Mouse (Mus musculus): ENCODE data around the gene Gm11985. TPM values are rescaled to one million over a fixed set of nuclear protein-coding genes. Genes with fewer than 3 reads are reported as not detected.
A peak's percentile ranks its signal among the peaks of the same experiment; 100 is the strongest.

Gene Gm11985
- polyA plus RNA-seq, 1 experiment from 2014 or later: not detected

GRCm38 (mm10) chr11:7173664-7174063, 14.7 kb downstream of the Gm11985 start:
- Histone ChIP-seq H3K4me3 (ENCODE audit: low read length) (no peak overlapping the region), H3K36me3 (ENCODE audit: control insufficient read depth, insufficient read depth, low read length) (no peaks in the 10 kb centered on the region), H3K9ac (ENCODE audit: low read depth, low read length) (no peak overlapping the region), H3K27me3 (replicated peaks; ENCODE audit: control insufficient read depth, insufficient read depth, low read length) (no peaks in the 10 kb centered on the region), H3K9me3 (ENCODE audit: control insufficient read depth, low read length) (no peaks in the 10 kb centered on the region), H3K4me1 (ENCODE audit: control insufficient read depth, insufficient read depth, low read depth, low read length) (no peaks in the 10 kb centered on the region), H3K27ac (ENCODE audit: low read depth, low read length) (no peak overlapping the region), H3K4me2 (ENCODE audit: low read length) (no peak overlapping the region)
- 83% methylated on average over 6 of the region's 6 CpGs for WGBS
- ATAC-seq: no peak

GRCm38 (mm10) chr11:7169645-7170044, 18.7 kb downstream of the Gm11985 start:
- Histone ChIP-seq H3K27me3 (replicated peaks; ENCODE audit: control insufficient read depth, insufficient read depth, low read length) (no peaks in the 10 kb centered on the region), H3K4me2 (ENCODE audit: low read length) (no peak overlapping the region), H3K4me1 (ENCODE audit: control insufficient read depth, insufficient read depth, low read depth, low read length) (no peaks in the 10 kb centered on the region), H3K27ac (ENCODE audit: low read depth, low read length) (no peak overlapping the region), H3K36me3 (ENCODE audit: control insufficient read depth, insufficient read depth, low read length) (peaks cover 4% of the 10 kb centered on the region), H3K9me3 (ENCODE audit: control insufficient read depth, low read length) (no peaks in the 10 kb centered on the region), H3K4me3 (ENCODE audit: low read length) (no peak overlapping the region), H3K9ac (ENCODE audit: low read depth, low read length) (no peak overlapping the region)
- 93% methylated on average over 1 of the region's 1 CpGs for WGBS
- ATAC-seq: no peak

GRCm38 (mm10) chr11:7164416-7164815, 24.0 kb downstream of the Gm11985 start:
- 28% methylated on average over 4 of the region's 4 CpGs for WGBS
- H3K27ac ChIP-seq (ENCODE audit: low read depth, low read length): no peak overlapping the region
- H3K4me1 ChIP-seq (ENCODE audit: control insufficient read depth, insufficient read depth, low read depth, low read length): peaks cover 15% of the 10 kb centered on the region
- no peak for ATAC-seq
- no peak overlapping the region for H3K9ac ChIP-seq (ENCODE audit: low read depth, low read length)
- no peaks in the 10 kb centered on the region for H3K9me3 ChIP-seq (ENCODE audit: control insufficient read depth, low read length)
- H3K4me2 ChIP-seq (ENCODE audit: low read length): no peak overlapping the region
- no peaks in the 10 kb centered on the region for H3K27me3 ChIP-seq (replicated peaks; ENCODE audit: control insufficient read depth, insufficient read depth, low read length)
- peaks cover 4% of the 10 kb centered on the region for H3K36me3 ChIP-seq (ENCODE audit: control insufficient read depth, insufficient read depth, low read length)
- no peak overlapping the region for H3K4me3 ChIP-seq (ENCODE audit: low read length)

DNA sequence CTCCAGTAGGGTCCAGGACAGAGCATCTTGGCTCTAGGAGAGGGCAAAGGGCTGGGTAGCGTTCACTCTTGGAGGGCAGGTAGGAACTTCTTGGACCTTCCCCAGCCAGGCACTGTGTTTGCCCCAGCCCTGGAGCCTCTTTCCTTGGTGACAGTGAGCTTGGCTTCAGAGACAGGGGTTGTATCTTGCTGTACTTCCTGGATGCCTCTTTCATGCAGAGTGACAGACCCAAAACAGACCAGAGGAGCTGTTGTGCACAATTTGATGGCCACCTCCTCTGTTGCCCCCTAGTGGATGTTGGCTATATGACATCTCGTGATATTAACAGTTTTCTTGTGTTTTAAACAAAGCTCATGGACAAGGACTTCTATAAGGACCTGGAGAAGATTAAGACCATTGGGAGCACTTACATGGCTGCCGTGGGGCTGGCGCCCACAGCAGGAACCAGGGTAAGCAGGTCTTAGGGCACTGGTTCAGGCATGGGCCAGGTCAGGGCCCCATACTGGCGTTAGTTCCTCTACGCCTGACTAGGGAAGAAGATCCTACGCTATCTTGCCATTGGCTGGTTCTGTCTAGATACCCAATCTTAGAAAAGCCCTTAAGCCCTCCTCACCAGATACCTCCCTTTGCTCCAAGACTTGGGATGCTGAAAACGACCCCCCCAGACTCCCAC, 26.7 kb downstream of the Gm11985 start:
- no peaks in the 10 kb centered on the region for H3K9me3 ChIP-seq (ENCODE audit: control insufficient read depth, low read length)
- H3K27me3 ChIP-seq (replicated peaks; ENCODE audit: control insufficient read depth, insufficient read depth, low read length): no peaks in the 10 kb centered on the region
- WGBS: 79% methylated on average over 8 of the region's 8 CpGs
- no peak overlapping the region for H3K9ac ChIP-seq (ENCODE audit: low read depth, low read length)
- ATAC-seq: peak; percentile 40
- no peak overlapping the region for H3K4me3 ChIP-seq (ENCODE audit: low read length)
- H3K36me3 ChIP-seq (ENCODE audit: control insufficient read depth, insufficient read depth, low read length): no peaks in the 10 kb centered on the region; the same call in 1 of the 2 replicates
- H3K4me2 ChIP-seq (ENCODE audit: low read length): no peak overlapping the region
- H3K4me1 ChIP-seq (ENCODE audit: control insufficient read depth, insufficient read depth, low read depth, low read length): peaks cover 15% of the 10 kb centered on the region
- H3K27ac ChIP-seq (ENCODE audit: low read depth, low read length): no peak overlapping the region

GRCm38 (mm10) chr11:7160637-7161101, 27.7 kb downstream of the Gm11985 start:
- Histone ChIP-seq H3K4me1 (ENCODE audit: control insufficient read depth, insufficient read depth, low read depth, low read length) (peaks cover 15% of the 10 kb centered on the region), H3K4me2 (ENCODE audit: low read length) (no peak overlapping the region), H3K4me3 (ENCODE audit: low read length) (no peak overlapping the region), H3K9me3 (ENCODE audit: control insufficient read depth, low read length) (no peaks in the 10 kb centered on the region), H3K27ac (ENCODE audit: low read depth, low read length) (peak overlapping the region; percentile 64), H3K9ac (ENCODE audit: low read depth, low read length) (no peak overlapping the region), H3K27me3 (replicated peaks; ENCODE audit: control insufficient read depth, insufficient read depth, low read length) (no peaks in the 10 kb centered on the region), H3K36me3 (ENCODE audit: control insufficient read depth, insufficient read depth, low read length) (no peaks in the 10 kb centered on the region; the same call in 1 of the 2 replicates)
- ATAC-seq: peak; percentile 81
- 31% methylated on average over 4 of the region's 4 CpGs for WGBS

DNA sequence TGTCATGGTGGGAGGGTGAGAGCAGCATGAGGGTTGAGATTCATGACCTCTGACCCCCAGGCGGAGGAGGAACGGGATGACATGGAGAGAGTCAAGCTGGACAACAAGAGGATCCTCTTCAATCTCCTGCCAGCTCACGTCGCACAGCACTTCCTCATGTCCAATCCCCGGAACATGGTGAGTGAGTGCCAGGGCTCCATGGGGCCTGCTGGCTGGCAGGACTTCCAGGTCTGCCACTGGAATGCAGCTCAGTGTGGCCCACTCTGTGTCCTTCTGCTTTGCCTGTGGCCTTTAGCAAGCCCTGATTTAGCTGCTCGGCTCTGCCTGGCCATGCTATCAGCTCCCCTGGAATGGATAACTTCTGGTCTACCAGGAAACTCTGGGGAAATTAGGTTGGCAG, 28.2 kb downstream of the Gm11985 start:
- peak; percentile 28; the same call in 1 of the 2 replicates for ATAC-seq
- Histone ChIP-seq H3K4me3 (ENCODE audit: low read length) (no peak overlapping the region), H3K4me1 (ENCODE audit: control insufficient read depth, insufficient read depth, low read depth, low read length) (peaks cover 15% of the 10 kb centered on the region), H3K27me3 (replicated peaks; ENCODE audit: control insufficient read depth, insufficient read depth, low read length) (no peaks in the 10 kb centered on the region), H3K27ac (ENCODE audit: low read depth, low read length) (peak overlapping the region; percentile 55), H3K9me3 (ENCODE audit: control insufficient read depth, low read length) (no peaks in the 10 kb centered on the region), H3K9ac (ENCODE audit: low read depth, low read length) (no peak overlapping the region), H3K4me2 (ENCODE audit: low read length) (no peak overlapping the region), H3K36me3 (ENCODE audit: control insufficient read depth, insufficient read depth, low read length) (no peaks in the 10 kb centered on the region)
- 62% methylated on average over 6 of the region's 6 CpGs for WGBS

GRCm38 (mm10) chr11:7158196-7158595, 30.2 kb downstream of the Gm11985 start:
- no peak overlapping the region for H3K9ac ChIP-seq (ENCODE audit: low read depth, low read length)
- H3K36me3 ChIP-seq (ENCODE audit: control insufficient read depth, insufficient read depth, low read length): peaks cover 6% of the 10 kb centered on the region; the same call in 1 of the 2 replicates
- peaks cover 15% of the 10 kb centered on the region for H3K4me1 ChIP-seq (ENCODE audit: control insufficient read depth, insufficient read depth, low read depth, low read length)
- H3K9me3 ChIP-seq (ENCODE audit: control insufficient read depth, low read length): no peaks in the 10 kb centered on the region
- no peak for ATAC-seq
- H3K27ac ChIP-seq (ENCODE audit: low read depth, low read length): no peak overlapping the region
- no peaks in the 10 kb centered on the region for H3K27me3 ChIP-seq (replicated peaks; ENCODE audit: control insufficient read depth, insufficient read depth, low read length)
- WGBS: 88% methylated on average over 6 of the region's 6 CpGs
- no peak overlapping the region for H3K4me3 ChIP-seq (ENCODE audit: low read length)
- no peak overlapping the region for H3K4me2 ChIP-seq (ENCODE audit: low read length)

DNA sequence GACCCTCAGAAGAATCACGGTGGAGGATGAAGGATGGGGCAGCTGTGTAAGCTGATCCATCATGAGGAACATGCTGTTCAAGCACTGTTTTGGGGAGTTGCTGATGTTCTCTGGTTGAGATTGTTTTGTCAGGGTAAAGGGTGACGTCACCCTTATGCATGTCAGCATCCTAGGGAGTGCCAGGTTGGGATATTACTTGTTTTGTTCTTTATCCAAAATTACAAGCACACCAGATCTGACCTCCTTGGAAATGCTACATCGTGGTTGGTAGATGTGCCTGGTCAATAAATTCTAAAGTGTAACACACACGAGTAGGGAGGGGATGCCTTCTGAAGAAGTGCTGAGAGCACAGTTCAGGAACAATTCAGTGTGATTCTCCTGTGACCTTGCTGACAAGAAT, 31.9 kb downstream of the Gm11985 start:
- WGBS: 73% methylated on average over 4 of the region's 4 CpGs
- Histone ChIP-seq H3K4me1 (ENCODE audit: control insufficient read depth, insufficient read depth, low read depth, low read length) (peaks cover 15% of the 10 kb centered on the region), H3K9ac (ENCODE audit: low read depth, low read length) (no peak overlapping the region), H3K4me2 (ENCODE audit: low read length) (no peak overlapping the region), H3K36me3 (ENCODE audit: control insufficient read depth, insufficient read depth, low read length) (peaks cover 10% of the 10 kb centered on the region; the same call in 1 of the 2 replicates), H3K27ac (ENCODE audit: low read depth, low read length) (no peak overlapping the region), H3K9me3 (ENCODE audit: control insufficient read depth, low read length) (no peaks in the 10 kb centered on the region), H3K4me3 (ENCODE audit: low read length) (no peak overlapping the region), H3K27me3 (replicated peaks; ENCODE audit: control insufficient read depth, insufficient read depth, low read length) (no peaks in the 10 kb centered on the region)
- ATAC-seq: no peak

GRCm38 (mm10) chr11:7153081-7153480, 35.3 kb downstream of the Gm11985 start:
- H3K9me3 ChIP-seq (ENCODE audit: control insufficient read depth, low read length): no peaks in the 10 kb centered on the region
- H3K4me3 ChIP-seq (ENCODE audit: low read length): no peak overlapping the region
- H3K4me1 ChIP-seq (ENCODE audit: control insufficient read depth, insufficient read depth, low read depth, low read length): no peaks in the 10 kb centered on the region; the same call in 1 of the 2 replicates
- H3K27me3 ChIP-seq (replicated peaks; ENCODE audit: control insufficient read depth, insufficient read depth, low read length): no peaks in the 10 kb centered on the region
- peaks cover 16% of the 10 kb centered on the region; the same call in 1 of the 2 replicates for H3K36me3 ChIP-seq (ENCODE audit: control insufficient read depth, insufficient read depth, low read length)
- no peak overlapping the region for H3K27ac ChIP-seq (ENCODE audit: low read depth, low read length)
- WGBS: 80% methylated on average over 8 of the region's 8 CpGs
- no peak overlapping the region for H3K4me2 ChIP-seq (ENCODE audit: low read length)
- no peak for ATAC-seq
- no peak overlapping the region for H3K9ac ChIP-seq (ENCODE audit: low read depth, low read length)
